Mouse (Mus musculus): ENCODE measurements around the gene Crybg2.

DNA sequence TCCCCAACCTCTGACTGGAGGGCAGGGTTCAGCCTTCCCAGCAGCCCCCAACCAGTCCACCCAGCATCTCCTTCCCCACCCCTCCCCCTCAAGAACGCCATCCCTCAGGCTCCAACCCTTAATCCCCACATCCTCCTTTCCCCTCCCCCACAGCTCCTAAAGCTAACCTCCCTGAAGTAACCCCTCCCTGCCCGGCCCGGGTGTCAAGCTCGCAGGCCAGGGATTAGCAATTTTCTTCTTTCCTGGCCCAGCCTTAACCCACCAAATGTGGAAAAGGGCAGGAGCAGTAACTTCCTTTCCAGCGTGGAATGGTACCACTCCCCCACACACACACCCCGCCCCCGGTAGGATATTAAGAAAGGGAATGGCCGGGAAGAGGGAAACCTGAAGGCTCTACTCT lies 43.8 kb upstream of the Crybg2 start:
- TF ChIP-seq CTCF (IDR thresholded peaks at IDR 0.05; ENCODE audit: borderline replicate concordance, extremely low read depth, insufficient read depth, insufficient read length) (no peak), POLR2A (IDR thresholded peaks at IDR 0.05; ENCODE audit: borderline replicate concordance, extremely low read depth, insufficient read depth, insufficient read length, poor library complexity, severe bottlenecking) (no peak)
